Mouse (Mus musculus) kidney, postnatal 36 days (tissue): ENCODE data around the gene 0610009B22Rik.
A peak's percentile ranks its signal among the peaks of the same experiment; 100 is the strongest.

Source experiments
- DNase-seq, 2 experiments: peaks; one replicate each; pipeline ENCODE4 v3.0.0; 2021 to 2022; ENCODE audit warnings: mixed read lengths in 2 of 2

Gene 0610009B22Rik

DNA sequence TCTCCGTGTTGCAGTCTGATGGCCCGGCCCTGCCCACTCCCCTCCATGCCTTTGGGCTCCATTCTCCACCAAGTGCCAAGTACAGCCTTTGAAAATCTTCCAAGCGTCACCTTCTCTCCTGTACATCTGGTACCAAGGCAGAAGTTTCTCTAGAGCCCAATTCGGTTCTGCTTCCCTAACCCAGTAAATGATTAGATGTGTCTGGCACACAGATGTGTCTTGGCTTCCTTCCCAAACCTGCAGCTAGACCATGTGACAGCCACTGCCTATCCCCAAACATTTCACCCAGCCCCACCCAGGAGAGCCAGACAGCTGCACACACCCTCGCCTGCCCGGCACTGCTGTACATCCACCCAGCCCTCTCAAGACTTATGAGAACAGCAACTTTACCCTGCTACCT is 30.0 kb downstream of the 0610009B22Rik start:
- DNase-seq = peak; percentile 88 to 95

- DNase-seq = peak in 1 of 2 experiments; percentile 65
Observed at GRCm38 (mm10) chr11:51658291-51658690, 30.4 kb downstream of the 0610009B22Rik start.

DNA sequence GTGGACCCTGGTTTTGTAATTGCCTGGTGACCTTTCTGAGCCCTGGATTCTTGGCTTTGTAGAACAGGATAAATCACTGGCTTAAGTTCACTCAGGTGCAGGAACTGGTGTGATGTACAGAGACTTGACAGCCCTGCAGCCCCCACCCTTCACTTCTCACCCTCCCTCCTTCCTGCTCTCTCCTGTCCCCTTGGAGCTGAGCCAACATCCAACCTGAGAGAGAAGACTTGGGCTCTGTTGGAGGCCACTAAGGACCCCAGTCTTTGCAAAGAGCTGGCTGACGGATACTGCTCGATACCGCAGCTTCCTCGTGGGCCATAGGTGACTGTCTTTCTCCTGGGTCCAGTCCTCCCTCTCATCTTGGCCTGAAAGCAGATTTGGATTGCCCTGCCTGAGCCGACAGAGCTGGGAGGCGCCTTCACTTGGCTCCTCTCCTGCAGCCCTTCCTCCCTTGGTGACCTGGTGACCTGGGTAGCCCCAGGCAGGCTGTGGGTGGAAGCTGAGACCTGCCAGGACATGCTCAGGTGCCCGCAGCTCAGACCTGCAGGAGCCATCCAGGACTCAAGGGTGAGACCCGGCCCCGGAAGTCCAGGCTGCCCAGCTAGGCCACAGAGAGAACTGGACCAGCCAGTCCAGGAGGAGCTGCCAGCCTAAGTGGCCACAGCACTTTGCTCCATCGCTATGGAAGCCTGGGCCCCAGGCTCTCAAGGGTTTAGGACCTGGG is 31.7 kb downstream of the 0610009B22Rik start:
- DNase-seq = peak; percentile 85 to 94

- DNase-seq = no peak
Observed at GRCm38 (mm10) chr11:51654891-51655290, 33.8 kb downstream of the 0610009B22Rik start.

- DNase-seq = no peak
Observed at GRCm38 (mm10) chr11:51653736-51654135, 34.9 kb downstream of the 0610009B22Rik start.

DNA sequence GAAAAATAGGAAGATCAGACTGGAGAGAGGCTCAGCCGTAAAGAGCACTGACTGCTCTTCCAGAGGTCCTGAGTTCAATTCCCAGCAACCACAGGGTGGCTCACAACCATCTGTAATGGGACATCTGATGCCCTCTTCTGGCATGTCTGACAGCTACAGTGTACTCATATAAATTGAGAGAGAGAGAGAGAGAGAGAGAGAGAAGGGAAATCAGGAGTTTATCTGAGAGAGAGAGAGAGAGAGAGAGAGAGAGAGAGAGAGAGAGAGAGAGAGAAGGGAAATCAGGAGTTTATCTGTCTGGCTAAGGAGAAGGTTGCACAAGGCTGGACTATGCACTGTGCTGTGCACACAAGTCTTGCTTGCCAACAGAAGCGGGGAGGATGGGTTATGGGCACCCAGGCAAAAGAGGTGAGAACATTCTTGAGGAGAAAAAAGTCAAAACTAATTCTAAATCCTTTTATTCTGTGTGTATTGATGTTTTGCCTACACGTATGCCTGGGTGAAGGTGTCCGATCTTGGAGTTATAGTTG is 35.7 kb downstream of the 0610009B22Rik start:
- peak; percentile 66 to 76 for DNase-seq

DNA sequence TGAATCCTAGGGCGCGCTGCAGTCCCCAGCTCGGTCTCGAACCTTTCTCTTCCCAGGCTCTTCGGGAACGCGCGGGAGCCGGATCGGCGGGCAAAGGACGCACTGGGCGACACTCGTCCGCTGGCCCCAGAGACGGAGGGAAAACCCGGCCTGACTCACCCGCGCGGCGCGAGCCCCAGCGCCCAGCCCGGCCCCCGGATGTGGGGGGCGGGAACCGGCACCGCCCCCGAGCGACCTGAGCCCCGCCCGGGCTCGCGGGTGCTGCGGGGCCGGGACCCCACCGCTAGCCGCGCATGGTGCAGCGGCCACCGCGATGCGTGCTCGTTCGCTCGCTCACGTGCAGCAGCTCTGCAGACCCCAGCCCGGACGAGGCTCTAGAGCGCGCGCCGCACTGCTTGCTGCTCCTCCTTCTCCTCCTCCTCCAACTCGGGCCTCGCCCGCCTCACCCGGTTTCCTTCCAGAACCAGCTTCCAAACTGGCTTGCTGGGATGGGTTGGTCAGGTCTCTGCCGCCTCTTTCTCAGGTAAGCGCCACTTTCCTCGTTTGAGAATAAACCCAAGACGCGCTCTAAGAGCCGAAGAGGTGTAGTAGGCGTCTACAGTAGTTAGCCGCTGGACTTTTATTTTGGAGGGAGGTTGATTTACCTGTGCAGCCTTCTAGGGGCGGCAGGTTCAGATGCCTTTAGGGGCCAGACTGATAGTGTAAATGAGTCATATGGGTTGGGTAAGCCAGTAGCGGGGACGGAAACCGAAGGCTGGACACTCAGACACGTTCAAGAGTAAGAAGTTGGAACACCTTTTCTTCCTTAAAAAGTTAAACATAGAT is 37.8 kb downstream of the 0610009B22Rik start, which contains the start of the genes N4bp3 and D930048N14Rik:
Gene N4bp3 (minus strand): TSS at position 152 of the 825 bp plus-strand sequence.
Gene D930048N14Rik (plus strand): TSS at position 264 of the 825 bp plus-strand sequence.
- DNase-seq = peak; percentile 80 to 91

DNA sequence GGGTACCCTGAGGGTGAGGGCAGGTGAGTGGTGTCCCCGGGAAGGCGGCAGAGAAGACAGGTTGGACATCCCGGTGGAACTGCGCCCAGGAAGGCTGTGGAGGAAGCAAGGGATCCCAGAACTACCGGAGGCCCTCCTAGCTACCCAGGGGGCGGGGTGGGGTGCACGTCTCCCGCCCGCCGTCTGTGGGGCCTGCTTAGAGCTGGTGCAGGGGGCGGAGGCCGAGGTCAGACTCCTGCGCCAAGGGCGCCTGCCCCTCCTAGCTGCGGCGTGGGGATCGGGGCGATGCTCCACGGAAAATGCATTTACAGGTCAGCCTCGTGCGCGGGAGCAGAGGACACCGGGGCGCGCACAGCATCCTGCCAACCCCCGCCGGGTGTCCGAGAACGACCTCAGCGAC is 38.4 kb downstream of the 0610009B22Rik start:
- peak in 1 of 2 experiments; percentile 59 for DNase-seq

DNA sequence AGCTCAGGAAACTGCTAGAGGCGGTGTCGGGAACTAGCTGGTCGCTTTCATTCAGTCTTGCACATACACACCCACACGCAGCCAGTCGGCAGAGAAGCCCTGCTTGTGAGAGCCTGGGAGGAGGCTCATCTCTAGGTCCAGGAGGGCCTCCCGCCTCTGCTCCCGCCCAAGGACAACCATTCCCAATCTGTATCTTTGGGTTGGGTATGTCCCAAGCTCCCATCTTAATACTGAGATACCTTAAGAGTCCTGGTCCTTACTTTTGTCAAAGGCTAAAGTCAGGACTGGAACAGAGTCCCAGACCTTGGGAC is 38.8 kb downstream of the 0610009B22Rik start:
- no peak for DNase-seq

DNA sequence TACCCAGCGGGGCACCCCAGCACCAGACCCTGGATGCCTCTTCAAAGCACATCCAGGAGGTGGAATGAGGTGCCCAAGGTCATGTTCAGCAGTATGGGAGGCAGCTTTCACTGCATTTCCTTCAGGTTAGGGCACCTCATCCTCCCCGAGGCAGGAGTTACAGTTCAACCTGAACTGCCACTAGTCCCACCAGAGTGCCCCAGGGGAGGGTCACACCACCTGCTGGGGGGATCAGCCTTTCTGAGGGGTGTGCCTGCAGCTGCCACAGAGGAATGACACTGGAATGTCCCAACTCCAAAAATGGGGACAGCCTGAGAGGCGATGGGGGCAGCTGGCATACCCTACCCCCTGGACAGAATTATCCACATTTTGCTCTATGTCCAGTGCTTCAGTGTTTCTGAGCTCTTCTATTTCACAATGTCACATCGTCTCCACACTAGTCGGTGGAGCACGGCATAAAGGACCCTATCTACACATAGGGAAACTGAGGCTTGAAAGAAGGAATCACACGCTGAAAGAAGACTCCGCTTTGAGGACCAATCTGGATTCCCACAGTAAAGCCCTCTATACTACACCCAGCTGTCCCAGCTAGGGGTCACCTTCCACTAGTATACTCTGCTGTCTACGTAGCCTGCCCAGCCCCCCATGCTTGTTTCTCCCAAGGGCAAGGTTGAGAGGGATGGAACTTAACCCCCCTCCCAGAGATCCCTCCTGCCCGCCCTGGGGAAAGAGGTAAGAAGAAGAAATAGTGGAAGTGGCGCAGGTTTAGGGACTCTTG is 39.4 kb downstream of the 0610009B22Rik start:
- no peak for DNase-seq

DNA sequence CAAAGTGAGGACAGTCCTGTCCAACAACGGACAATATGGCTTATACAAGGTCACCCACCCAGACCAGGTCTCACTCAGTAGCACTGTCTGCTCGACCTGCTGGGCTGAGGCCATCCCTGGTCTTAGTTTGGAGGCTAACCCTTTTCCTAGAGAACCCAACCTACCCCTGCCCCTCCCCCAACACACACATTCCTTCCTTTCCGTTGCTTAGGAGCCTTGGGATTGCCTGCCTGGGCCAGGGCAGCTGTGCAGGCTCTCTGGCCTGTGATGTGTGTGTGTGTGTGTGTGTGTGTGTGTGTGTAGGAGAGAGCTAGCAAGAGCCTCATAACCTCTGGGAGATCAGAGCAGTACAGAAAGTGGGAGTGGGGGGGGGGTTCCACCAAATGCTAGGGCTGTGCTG is 40.1 kb downstream of the 0610009B22Rik start:
- peak in 1 of 2 experiments; percentile 62 for DNase-seq

DNA sequence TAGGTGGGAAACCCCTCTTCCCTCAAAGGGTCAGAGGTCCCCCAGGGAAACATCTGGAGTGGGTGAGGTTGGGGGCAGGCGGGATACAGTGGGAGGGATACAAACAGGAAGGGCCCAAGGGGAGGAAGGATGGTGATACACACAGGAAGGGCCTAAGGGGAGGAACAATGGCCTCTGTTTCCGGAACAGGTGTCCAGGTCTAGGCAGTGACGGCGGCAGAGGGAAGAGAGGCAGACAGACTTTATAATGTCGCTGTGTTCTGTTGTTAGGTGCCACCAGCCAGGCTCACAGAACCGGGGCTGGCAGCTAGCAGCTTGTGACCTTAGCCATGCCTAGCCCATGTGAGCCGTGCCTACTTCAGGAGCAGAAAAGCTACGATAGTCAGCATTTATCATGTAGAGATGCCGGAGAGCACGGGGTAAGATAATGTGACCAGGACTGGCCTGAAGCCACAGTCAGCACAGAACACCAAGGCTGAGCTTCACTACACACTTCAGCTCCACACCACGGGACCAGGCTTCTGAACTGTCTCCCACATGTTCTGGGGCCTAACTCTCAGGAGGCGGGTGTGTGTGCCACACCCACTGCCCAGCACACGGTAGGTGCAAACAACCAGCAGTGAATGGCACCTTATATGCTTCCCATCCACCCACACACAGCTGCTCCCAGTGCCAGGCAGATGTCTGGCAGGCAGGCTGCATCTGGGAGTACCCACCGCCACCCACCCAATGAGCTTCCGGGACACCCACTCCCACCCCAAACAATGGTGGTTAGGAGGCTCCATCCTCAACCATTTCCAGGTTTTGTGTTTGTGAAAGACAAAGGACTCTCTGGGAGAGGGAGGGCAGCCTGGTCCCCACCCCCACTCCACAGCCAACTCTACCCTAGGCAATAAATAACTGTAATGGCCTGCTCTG is 41.7 kb downstream of the 0610009B22Rik start:
- DNase-seq = peak; percentile 63 to 74

DNA sequence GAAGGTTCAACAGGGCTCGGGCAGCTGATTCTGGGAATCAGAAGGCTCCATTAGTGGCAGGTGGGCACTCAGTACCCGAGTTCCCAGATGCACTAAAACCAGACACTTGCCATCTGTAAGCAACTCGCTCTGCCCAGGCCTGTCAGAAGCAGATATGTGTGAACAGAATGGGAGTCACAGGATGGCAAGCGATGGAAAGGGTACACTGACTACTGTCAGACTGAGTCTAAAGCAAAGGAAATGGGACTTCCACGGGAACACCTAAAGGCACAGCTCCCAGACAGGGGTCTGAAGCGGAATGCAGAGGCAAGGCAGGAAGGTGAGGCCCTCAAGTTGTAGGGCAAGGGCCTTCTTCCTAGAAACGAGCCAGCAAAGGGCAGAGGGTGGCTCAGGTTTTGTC is 42.4 kb downstream of the 0610009B22Rik start:
- DNase-seq = no peak

- no peak for DNase-seq
Observed at GRCm38 (mm10) chr11:51645293-51645692, 43.4 kb downstream of the 0610009B22Rik start.

DNA sequence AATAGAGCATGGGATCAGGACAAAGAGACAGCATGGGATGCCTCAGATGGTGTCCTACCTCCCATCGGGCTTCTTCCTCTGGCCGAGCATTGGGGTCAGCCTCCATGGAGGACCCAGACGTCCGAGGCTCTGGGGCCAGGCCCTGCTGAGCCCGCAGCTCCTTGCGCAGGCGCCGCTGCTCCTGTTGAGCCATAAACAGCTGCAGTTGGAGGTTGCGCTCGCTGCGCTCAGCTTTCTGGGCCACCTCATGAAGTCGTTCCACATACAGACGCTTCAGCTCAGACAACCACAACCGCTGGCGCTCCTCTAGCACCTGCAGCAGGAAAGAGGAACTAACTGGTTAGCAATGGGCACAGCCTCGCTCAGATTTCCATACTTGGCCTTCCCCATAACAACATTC is 44.5 kb downstream of the 0610009B22Rik start:
- DNase-seq = no peak

DNA sequence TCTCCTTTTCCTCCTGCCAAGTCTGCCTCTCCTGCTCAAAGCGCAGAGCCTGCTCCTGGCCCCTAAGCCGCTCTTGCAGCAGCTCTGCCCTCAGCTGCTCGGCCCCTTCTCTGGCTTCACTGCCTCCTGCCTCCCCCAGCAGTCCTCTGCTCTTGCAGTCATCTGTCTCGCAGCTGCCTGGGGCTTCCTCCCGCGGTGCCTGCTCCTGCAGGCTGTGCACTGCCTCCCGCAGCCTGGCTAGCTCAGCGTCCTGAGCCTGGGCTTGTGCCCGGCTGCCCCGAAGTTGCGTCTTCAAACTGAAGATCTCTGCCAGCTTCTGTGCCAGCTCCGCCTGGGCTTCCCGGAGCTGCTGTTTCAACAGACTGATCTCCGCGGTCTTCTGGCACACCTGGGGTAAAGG is 44.9 kb downstream of the 0610009B22Rik start:
- peak in 1 of 2 experiments; percentile 53 for DNase-seq

DNA sequence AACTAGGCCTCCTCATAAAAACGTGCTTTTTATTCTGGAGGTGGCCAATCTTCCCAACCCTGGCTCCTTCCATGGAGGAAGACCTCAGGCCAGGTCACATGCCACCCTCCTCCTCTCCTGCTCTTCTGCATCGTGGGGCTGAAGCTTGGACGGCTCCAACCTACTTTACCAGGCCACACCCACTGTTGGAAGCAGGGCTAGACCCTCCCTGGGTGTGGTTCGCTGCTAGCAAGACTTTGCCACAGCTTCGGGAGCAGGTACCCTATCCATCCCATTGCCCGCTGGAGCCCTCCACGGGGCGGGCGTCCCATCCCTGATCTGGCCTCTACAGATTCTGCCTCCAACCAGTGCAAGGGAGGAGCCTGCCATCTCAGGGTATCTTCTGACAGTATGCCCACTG is 45.5 kb downstream of the 0610009B22Rik start:
- DNase-seq = no peak

DNA sequence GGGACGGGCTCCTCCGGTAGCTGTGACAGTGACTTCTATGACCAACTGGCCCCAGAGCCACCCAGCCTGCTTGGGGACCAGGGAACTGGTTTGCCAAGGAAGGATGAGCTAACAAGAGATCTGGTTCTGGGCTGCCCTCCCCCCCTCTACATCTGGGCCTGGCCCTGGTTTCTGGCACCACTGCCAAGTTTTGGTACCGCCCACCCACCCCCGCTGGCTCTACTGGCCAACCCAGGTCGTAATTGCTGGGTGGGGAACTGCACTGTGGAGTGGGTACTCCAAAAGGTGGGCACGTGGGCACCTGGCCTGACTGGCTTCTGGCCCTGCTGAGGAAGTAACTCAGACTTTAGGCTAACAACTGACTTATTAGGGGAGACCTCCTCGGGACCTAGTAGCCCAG is 47.9 kb downstream of the 0610009B22Rik start:
- DNase-seq = peak in 1 of 2 experiments; percentile 52

GRCm38 (mm10) chr11:51638497-51638896 is 50.2 kb downstream of the 0610009B22Rik start:
- DNase-seq = no peak

GRCm38 (mm10) chr11:51637971-51638414 is 50.7 kb downstream of the 0610009B22Rik start:
- peak; percentile 46 to 47 for DNase-seq

DNA sequence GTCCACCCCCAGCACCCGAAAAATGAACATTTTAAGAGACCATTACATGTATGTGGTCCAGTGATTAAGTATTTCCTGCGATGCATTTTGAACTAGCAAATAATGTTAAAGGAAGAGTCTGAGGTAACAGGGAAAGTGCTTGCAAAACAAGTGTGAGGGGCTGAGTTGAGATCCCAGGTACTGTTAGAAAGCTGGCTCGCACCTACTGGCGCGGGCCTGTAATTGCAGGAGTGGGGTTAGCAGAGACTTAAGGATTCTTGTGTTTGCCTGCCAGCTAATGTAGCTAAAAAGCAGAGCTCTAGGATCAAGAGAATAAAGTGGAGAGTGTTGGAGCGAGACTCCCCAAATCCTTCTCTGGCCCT is 52.4 kb downstream of the 0610009B22Rik start:
- DNase-seq = peak; percentile 73 to 79
